Mouse (Mus musculus): ENCODE data around the gene Rpl29.
A peak's percentile ranks its signal among the peaks of the same experiment; 100 is the strongest.

The Rpl29 gene

DNA sequence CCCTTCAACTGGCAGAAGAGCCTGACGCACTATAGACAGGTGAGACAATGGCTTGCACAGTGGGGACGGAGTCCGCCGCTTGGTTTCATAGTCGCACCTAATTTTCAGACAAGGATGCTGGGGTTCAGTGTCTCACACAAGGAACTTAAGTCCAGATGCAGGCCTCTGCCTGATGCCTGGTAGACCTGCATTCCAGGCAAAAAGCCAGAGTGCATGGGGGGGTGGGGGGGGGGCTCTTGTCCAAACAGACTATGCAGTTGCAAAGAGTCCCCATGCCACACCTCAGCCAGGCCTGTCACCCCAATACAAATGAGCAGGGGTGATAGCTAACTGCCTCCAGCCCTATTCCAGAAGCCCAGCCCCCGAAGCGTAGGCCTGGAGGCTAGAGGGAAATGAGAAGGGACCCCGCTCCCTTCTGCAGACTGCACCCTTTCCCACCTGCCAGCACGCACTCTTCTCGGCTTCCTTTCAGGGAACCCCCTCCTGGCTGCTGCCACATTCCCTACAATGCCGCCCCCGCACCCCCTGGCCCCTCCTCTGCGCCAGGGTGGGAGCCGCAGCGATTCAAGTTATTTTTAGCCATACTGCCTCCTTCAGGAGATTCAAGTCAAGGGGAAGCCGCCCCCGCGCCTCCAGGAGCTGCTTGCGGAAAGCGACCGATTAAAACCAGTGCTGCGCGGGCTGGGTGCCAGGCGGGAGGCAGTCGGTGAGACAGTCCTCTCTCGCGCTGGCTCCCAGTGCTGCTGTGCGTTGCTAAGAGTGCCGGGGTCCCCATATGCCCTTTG is 11.2 kb upstream of the Rpl29 start:
- peak; percentile 71 for DNase-seq

GRCm38 (mm10) chr9:106420608-106421007 is 8.6 kb upstream of the Rpl29 start:
- DNase-seq = peak; percentile 26

GRCm38 (mm10) chr9:106421033-106421864 is 8.0 kb upstream of the Rpl29 start:
- no peak for DNase-seq

DNA sequence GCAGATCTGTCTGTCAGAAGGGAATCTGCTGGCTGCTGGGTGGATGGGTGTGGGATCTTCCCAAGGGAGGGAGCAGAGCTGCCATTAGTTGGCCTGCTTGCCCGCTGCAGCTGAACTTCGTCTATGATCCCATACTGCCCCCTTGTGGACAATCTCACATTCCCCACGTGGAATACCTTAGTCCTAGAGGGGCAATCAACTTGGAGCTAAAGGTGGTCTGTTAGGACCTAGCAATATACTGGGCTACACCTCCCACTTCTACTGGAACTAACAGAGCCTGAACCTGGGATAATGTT is 7.4 kb upstream of the Rpl29 start:
- DNase-seq = peak; percentile 82

DNA sequence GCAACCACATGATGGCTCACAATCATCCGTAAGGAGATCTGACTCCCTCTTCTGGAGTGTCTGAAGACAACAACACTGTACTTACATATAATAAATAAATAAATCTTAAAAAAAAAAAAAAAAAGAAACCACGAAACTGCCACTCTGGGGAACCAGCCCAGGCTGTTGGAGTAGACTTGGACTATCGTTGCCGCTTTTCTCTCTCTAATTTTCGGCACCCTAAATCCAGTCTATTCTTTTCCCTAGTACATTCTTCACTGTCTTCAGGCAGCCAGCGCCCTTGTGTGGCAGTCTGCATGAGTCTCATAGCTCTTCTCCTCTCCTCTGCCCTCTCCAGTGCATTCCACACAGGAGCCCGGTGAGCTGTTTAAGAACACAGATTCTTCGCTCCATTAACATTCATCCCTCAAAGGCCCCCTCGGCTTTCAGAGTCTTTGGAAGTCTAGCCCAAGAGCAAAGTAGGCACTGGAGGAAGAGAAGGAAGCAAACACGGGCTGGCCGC is 484 bp upstream of the Rpl29 start:
- DNase-seq = no peak

DNA sequence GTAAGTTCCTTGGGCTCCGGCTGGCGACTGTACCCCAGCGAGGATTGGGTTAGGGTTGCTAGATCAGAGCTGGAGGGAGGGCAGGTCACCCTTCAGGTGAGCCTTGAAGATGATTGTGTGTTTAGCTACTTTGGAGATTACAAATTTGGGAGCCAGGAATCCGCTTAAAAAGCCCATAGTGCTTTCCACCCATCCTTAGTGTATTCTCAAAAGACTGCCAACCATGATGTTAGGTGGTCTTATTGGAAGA is 686 bp downstream of the Rpl29 start:
- DNase-seq = no peak

- no peak for DNase-seq
These were observed 4.1 kb downstream of the Rpl29 start for GRCm38 (mm10) chr9:106433389-106433788.

- no peak for DNase-seq
These were observed 7.3 kb downstream of the Rpl29 start for GRCm38 (mm10) chr9:106436566-106436965.

GRCm38 (mm10) chr9:106442680-106443079 is 13.4 kb downstream of the Rpl29 start:
- DNase-seq = no peak

DNA sequence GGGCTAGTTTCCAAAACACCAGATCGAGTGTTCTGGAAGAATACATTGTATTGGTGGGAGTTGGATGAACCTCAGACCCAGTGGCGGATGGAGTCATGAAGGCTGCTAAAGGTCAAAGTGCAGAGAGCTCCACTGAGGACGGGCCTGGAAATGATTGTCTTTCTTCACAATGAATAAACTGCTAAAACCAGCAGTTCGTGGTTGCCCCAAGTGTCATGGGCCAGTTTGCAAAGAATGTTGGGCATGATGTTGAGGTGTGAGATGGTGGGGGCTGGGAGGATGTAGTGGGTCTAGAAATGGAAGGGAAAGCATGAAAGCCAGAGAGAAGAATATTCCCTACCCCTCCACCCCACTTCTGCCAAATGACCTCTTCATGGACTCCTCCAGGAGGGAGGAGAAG is 15.6 kb downstream of the Rpl29 start:
- no peak for DNase-seq

GRCm38 (mm10) chr9:106447348-106447747 is 18.1 kb downstream of the Rpl29 start, which contains the start of the genes Abhd14b and Abhd14a:
Gene Abhd14b, plus strand, starts transcription at chr9:106447459.
Gene Abhd14a, minus strand, starts transcription at chr9:106447678.
- peak; percentile 90 for DNase-seq

- no peak for DNase-seq
These were observed 18.7 kb downstream of the Rpl29 start for GRCm38 (mm10) chr9:106447951-106448350.

DNA sequence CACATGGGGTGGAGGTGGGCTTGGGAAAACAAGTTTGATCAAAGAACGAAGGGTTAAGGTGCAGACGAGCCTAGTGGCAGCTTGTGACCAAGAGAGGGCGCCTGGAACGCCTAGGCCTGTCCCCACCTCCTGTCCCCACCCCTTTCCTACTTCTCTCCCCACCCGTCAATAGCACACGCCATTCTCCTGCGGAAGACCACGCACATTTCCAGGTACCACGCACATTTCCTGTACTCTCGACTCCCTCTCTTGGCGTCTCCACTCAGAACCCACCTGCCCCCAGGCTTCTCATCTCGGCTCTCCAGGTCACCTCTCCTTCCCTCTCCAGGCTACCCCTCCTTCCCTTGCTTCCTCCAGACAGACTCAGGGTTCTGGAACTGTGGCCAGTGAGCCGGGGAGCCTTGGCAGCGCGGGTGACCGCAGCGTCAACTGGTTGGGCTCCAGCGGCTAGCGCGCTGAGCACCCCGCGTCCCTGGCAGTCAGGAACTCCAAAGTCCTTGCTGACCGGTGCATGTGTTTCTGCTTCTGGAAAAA is 19.3 kb downstream of the Rpl29 start:
- DNase-seq = peak; percentile 69

DNA sequence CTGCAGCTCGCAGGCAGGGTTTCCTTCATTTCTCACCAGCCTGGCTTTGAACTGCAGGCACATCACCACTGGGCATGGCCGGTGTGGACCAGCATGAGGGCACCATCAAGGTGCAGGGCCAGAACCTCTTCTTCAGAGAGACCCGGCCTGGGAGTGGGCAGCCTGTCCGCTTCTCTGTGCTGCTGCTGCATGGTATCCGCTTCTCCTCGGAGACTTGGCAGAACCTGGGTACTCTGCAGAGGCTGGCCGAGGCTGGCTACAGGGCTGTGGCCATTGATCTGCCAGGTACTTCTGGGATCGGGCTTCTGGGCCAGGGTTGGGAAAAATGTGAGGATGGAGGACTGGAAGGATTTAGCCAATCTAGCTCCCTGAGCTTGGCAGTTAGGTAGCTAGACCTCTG is 20.7 kb downstream of the Rpl29 start:
- DNase-seq = no peak

DNA sequence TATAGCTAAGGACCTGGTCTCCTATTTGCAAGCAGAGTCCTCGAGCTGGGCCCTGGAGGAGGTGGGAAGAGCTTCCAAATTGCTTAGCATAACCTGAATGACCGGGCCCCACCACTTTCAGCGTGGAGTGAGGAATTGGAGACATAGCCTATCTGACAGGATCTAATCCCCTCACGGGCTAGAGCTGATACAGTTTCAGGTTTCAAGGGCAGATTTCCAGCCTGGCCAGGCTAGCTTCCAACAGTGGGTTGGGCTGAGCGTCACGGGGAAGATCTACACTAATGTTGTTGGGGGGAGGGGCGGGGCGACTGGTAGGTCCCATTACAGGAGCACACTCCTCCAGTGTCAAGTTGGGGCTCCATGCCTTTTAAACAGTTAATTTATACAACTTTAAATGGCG is 21.4 kb downstream of the Rpl29 start:
- peak; percentile 66 for DNase-seq

DNA sequence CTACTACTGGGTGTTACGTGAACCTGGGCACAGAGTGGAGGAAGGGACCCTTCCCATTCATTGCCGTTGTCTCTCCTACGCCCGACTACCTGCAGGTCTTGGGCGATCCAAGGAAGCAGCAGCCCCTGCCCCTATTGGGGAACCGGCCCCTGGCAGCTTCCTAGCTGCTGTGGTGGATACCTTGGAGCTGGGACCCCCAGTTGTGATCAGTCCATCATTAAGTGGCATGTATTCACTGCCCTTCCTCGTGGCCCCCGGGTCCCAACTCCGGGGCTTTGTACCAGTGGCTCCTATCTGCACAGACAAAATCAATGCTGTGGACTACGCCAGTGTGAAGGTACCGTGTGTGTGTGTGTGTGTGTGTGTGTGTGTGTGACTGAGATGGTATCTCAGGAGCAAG is 22.0 kb downstream of the Rpl29 start:
- no peak for DNase-seq

- DNase-seq = no peak
These were observed 22.6 kb downstream of the Rpl29 start for GRCm38 (mm10) chr9:106451899-106452298.

DNA sequence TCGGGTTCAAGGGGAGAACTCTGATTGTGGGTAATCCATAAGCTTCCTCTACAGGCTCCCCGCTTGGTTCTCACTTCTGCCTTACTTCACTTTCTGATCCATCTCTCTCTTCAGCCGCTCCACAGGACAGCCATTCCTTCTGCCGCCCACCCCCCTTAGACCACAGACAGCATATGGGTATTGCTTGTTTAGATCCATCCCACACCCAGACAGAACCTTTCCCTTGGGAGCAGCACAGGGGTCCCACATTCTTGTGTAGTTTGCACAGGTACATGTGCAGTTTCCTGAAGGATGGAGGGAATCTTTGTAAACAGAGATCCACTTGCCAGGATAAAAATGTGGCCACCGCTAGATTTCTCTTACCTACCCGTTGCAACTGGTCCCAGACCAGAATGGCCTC is 23.1 kb downstream of the Rpl29 start:
- DNase-seq = no peak

GRCm38 (mm10) chr9:106452821-106453220 is 23.6 kb downstream of the Rpl29 start:
- peak; percentile 65 for DNase-seq

- DNase-seq = peak; percentile 81
These were observed 24.2 kb downstream of the Rpl29 start, which contains the start of gene Pcbp4 for GRCm38 (mm10) chr9:106453271-106454070. Gene Pcbp4, plus strand, starts transcription at chr9:106453291.

DNA sequence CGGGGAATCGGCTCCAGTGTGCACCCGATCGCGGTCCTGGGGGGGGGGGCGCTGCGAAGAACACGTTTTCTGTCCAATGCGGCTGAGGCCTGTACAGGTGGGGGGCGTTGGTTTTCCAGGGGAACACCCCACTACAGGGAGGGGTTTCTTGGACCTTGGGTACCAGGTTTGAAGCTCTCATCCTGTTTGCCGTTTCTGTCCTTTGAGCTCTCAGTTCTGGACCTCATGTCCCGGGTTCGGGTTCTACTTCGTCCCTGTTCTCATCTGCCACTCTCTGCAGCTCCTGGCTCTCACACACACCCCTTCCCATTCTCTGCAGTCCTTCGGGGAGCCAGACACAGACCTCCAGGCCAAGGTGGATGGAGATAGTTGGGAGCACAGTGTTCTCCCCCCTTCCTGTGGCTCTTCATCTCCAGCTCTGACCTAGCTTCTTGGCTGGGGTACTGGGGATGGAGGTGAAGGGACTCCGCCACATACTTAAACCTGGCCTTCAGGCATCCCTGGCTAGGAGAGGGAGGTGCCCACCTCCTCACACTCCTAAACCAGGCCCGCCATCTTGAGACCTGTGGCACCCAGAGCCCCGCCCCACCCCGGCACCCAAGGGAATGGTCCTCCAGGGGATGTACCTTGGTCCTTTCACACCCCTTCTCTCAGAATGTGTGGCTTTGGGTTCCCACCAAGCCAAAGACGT is 25.0 kb downstream of the Rpl29 start:
- DNase-seq = no peak

DNA sequence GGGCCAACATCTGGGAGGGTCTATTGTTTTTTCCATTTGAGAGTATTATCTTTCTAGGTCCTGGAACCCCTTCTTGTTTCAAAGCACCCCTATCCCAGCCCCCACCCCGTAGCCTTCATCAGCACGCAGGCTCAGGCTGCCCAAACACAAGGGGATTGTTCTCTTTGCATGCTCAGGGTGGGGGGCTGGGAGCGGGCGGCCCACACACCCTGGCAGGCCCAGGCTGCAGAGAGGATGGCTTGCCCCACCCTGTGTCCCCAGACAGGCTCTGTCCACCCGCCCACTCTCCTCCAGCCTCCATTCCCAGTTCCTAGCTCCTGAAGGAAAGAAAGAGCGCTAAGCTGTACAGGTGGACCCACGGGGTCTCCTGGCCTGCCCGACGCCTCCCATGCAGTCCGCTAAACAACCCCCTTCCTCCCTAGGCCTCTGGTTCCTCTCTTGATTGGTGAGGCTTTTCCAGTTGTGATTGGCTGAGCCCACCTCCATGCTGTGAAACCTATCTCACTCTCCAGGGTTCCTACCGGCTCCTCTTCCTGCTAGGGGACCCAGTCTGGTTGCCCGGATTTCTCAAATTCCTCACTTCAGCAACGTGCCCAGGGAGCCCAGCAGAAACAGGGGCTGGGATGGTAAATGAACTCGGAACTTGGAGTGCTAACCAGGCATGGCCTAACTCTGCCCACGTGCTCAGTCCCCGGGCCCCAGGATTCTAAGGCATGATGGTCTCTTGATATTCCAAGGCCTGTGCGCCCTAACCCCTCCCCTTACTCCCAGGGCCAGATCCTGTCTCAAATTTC is 25.8 kb downstream of the Rpl29 start:
- DNase-seq = no peak

Data from liver (tissue).